Comparison of ENCODE assay signal across 8 mouse cellular contexts in genomic region chr17:83918413-83919139, GRCm38 (mm10).
A peak's percentile ranks its signal among the peaks of the same experiment; 100 is the strongest.
DNase-seq lines count a peak whose midpoint lies in the region; ATAC-seq lines count a peak whose summit lies in the region.

No protein-coding gene starts in this region.

- H3K27me3 ChIP-seq in splenic B cell, adult 2 months (ENCODE audit: control insufficient read depth, insufficient read depth, low read length, poor library complexity, severe bottlenecking) = no peaks in the 10 kb centered on the region
- H3K27me3 ChIP-seq in hindbrain, embryonic 14.5 days (ENCODE audit: control insufficient read depth, insufficient read depth, low read length) = no peaks in the 10 kb centered on the region

- 76% methylated on average over 9 of the region's 9 CpGs for WGBS in hindbrain, embryonic 14.5 days

- H3K27ac ChIP-seq in hindbrain, embryonic 14.5 days = no peak overlapping the region

- no peaks in the 10 kb centered on the region for H3K36me3 ChIP-seq in splenic B cell, adult 2 months (ENCODE audit: control insufficient read depth, insufficient read depth, low read length, poor library complexity, severe bottlenecking)
- H3K36me3 ChIP-seq in hindbrain, embryonic 14.5 days (replicated peaks; ENCODE audit: control insufficient read depth, insufficient read depth) = no peaks in the 10 kb centered on the region

- DNase-seq in spleen, postnatal 36 days (ENCODE audit: low spot score in 2 of 2) = peak; percentile 72 to 73
- no peak for DNase-seq in spleen, postnatal 10 days (ENCODE audit: low spot score in 2 of 2)
- peak; percentile 63 to 83 for DNase-seq in heart, adult 18-20 months
- DNase-seq in kidney, postnatal 14 days = peak; percentile 60
- DNase-seq in splenic B cell, adult 2 months (ENCODE audit: low read depth, low spot score) = peak; percentile 61
- no peak for DNase-seq in hindbrain, embryonic 14.5 days (ENCODE audit: low spot score)
- no peak for DNase-seq in frontal cortex, postnatal 25 days (ENCODE audit: low spot score in 2 of 2)

- H3K4me2 ChIP-seq in hindbrain, embryonic 14.5 days (replicated peaks) = no peak overlapping the region

- no peak overlapping the region for H3K4me3 ChIP-seq in hindbrain, embryonic 14.5 days (replicated peaks; ENCODE audit: low read length)

- H3K9ac ChIP-seq in hindbrain, embryonic 14.5 days = no peak overlapping the region

- no peak for ATAC-seq in hindbrain, embryonic 14.5 days (ENCODE audit: low FRiP score)
- ATAC-seq in erythroblast, adult 5-6 weeks (replicated peaks; ENCODE audit: low FRiP score, poor library complexity, severe bottlenecking) = no peak

- H3K9me3 ChIP-seq in hindbrain, embryonic 14.5 days (ENCODE audit: control insufficient read depth, low read length) = no peaks in the 10 kb centered on the region

- no peaks in the 10 kb centered on the region for H3K4me1 ChIP-seq in hindbrain, embryonic 14.5 days (replicated peaks; ENCODE audit: control insufficient read depth, insufficient read depth, low read length)

Comparison
In these comparisons a context has a peak if more than half of its experiments do, and no peak if none do; other contexts are left out.
1. DNase-seq: peak in spleen, postnatal 36 days (2 of 2), heart, adult 18-20 months (2 of 2), kidney, postnatal 14 days (single experiment) and splenic B cell, adult 2 months (single experiment); none in spleen, postnatal 10 days (0 of 2), hindbrain, embryonic 14.5 days (single experiment) and frontal cortex, postnatal 25 days (0 of 2).